Mouse (Mus musculus) thymus, adult 2 months (tissue): ENCODE results near the gene Gm21992. TPM values are rescaled to one million over a fixed set of nuclear protein-coding genes. Genes with fewer than 3 reads are reported as not detected.

Experiments
- DNase-seq: peaks from one replicate; pipeline ENCODE4 v3.0.0; 2021
- H3K27ac ChIP-seq: fragments of 200-500 bp; 2 replicates; pipeline ENCODE4 v1.5.1; 2012; ENCODE audit warnings: low read length, control low read depth; ENCODE audit not compliant: control insufficient read depth, insufficient read depth
- H3K27me3 ChIP-seq: fragments of 200-500 bp; 2 replicates; pipeline ENCODE4 v1.6.1; 2012; ENCODE audit warnings: mild to moderate bottlenecking, low read length, moderate library complexity, mixed read lengths; ENCODE audit not compliant: control insufficient read depth, insufficient read depth
- H3K36me3 ChIP-seq: fragments of 200-500 bp; 2 replicates; pipeline ENCODE4 v1.6.1; 2012; ENCODE audit warnings: mild to moderate bottlenecking, low read length, moderate library complexity; ENCODE audit not compliant: control insufficient read depth, insufficient read depth
- H3K4me1 ChIP-seq: fragments of 200-500 bp; replicated peaks from 2 replicates; pipeline ENCODE4 v1.6.1; 2012; ENCODE audit warnings: low read length; ENCODE audit not compliant: control insufficient read depth, insufficient read depth
- H3K4me3 ChIP-seq: fragments of 200-500 bp; 2 replicates; pipeline ENCODE4 v1.5.1; 2012; ENCODE audit warnings: mild to moderate bottlenecking, low read length, control low read depth, moderate library complexity; ENCODE audit not compliant: control insufficient read depth, insufficient read depth
- CTCF ChIP-seq: fragments of 200-500 bp; IDR thresholded peaks from 2 replicates; pipeline ENCODE4 v1.5.1; 2012; ENCODE audit warnings: mild to moderate bottlenecking, control low read depth, low read length, moderate library complexity, borderline replicate concordance; ENCODE audit not compliant: control insufficient read depth, poor library complexity, insufficient read depth; ENCODE audit errors: extremely low read depth
- POLR2A ChIP-seq: fragments of 200-500 bp; IDR thresholded peaks from 2 replicates; pipeline ENCODE4 v1.6.1; 2012; ENCODE audit warnings: mild to moderate bottlenecking, low read length, control low read depth, moderate library complexity; ENCODE audit not compliant: control insufficient read depth, poor library complexity, insufficient read depth; ENCODE audit errors: extremely low read depth
- WGBS: fragments of 180-500 bp; shearing (Covaris S2); methylation state at CpG from one replicate; pipeline ENCODE4 v1.1.7; 2018; 5-methylcytosine and 5-hydroxymethylcytosine counted together
- polyA plus RNA-seq: library from polyadenylated mRNA; depleted of rRNA; stranded (reverse); fragments of >200 nt; gene quantifications from 2 replicates; pipeline ENCODE4 v1.2.3, GENCODE M21; 2012

Gene Gm21992
- polyA plus RNA-seq, 1 experiment = 56.3 TPM

DNA sequence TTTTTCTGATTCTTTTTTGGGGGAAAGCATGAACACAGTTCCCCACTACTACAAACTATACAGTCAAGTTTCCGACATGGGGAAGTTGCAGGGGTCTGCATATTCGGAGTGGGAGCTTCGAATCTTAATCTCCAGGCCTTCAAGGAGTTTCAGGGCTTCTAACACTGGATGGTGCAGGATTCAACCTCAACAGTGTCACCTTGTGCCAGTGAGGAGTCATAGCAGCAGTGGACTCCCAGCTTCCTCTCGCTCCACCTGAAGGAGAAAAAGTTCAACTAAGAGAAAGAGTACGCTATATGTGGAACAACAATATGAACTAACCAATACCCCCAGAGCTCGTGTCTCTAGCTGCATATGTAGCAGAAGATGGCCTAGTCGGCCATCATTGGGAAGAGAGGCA, 36.1 kb upstream of the Gm21992 start:
- H3K4me3 ChIP-seq = no peak overlapping the region
- no peaks in the 10 kb centered on the region for H3K36me3 ChIP-seq
- H3K4me1 ChIP-seq = no peaks in the 10 kb centered on the region
- WGBS = 23% methylated on average over 7 of the region's 7 CpGs
- H3K27me3 ChIP-seq = no peaks in the 10 kb centered on the region
- peak; percentile 27 for DNase-seq
- no peak overlapping the region for H3K27ac ChIP-seq
- no peak for TF ChIP-seq POLR2A
- no peak for TF ChIP-seq CTCF

DNA sequence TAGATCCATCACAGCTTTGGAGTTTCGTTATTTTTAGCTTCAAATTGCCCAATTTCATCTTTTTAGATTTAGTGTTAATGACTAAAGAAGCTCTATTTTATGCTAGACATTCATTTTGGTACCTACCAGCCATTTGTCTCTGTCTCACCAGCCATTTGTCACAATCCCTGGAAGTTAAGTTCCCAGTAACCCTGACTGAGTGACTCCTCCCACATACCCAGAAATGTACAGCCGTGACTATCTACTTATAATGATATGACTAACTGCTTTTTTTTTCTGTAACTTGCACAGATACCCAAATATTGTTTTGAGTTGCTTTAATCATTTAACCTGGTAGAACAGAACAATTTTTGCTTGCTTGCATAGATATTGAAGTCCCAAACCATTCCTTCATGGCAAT, 34.4 kb upstream of the Gm21992 start:
- Histone ChIP-seq H3K4me3 (no peak overlapping the region), H3K4me1 (no peaks in the 10 kb centered on the region), H3K36me3 (no peaks in the 10 kb centered on the region), H3K27ac (no peak overlapping the region), H3K27me3 (no peaks in the 10 kb centered on the region; the same call in 1 of the 2 replicates)
- DNase-seq = no peak
- TF ChIP-seq POLR2A (no peak), CTCF (no peak)
- WGBS = 85% methylated on average over 2 of the region's 2 CpGs

DNA sequence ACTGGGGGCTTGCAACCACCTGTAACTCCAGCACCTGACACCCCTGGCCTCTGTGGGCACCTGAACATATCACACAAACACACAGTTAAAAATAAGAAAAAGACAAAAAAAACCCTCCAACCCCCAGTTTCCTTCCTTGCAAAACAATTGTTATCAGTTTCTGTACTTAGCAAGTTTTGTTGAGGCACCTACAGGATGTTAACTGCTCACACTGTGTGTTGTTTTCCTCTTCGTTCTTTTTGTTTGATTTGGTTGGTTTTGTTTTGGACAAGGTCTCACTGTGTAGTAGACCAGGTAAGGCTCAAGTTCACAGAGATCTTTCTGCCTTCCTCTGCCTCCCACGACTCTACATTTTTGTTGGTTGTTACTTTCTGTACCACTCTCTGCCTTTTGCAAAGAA, 31.2 kb upstream of the Gm21992 start:
- Histone ChIP-seq H3K27me3 (no peaks in the 10 kb centered on the region; the same call in 1 of the 2 replicates), H3K27ac (peak overlapping the region; percentile 64), H3K36me3 (no peaks in the 10 kb centered on the region), H3K4me1 (peaks cover 15% of the 10 kb centered on the region), H3K4me3 (no peak overlapping the region)
- 42% methylated on average over 2 of the region's 2 CpGs for WGBS
- DNase-seq = no peak
- TF ChIP-seq POLR2A (no peak), CTCF (no peak)

DNA sequence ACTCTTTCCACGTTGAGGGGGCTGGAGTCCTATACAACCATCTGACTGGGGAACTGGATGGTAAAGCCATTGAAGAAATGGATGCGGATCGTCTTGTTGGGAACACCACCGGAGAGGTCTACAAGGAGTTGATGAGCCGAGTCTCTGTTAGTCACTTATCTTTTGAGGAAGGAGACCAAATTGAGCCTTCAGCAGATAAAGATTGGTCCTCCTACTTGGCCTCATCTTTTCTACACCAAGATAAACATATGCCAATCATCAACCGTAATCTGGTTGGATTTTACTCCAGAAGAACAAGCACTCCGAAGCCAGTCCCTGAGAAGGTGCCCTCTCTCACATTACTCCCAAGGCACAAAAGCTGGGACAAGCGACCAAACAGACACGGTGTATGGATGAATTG, 29.4 kb upstream of the Gm21992 start:
- Histone ChIP-seq H3K27me3 (no peaks in the 10 kb centered on the region; the same call in 1 of the 2 replicates), H3K36me3 (no peaks in the 10 kb centered on the region), H3K4me1 (peaks cover 15% of the 10 kb centered on the region), H3K4me3 (no peak overlapping the region), H3K27ac (no peak overlapping the region)
- 88% methylated on average over 9 of the region's 9 CpGs for WGBS
- TF ChIP-seq CTCF = no peak
- no peak for TF ChIP-seq POLR2A
- no peak for DNase-seq

DNA sequence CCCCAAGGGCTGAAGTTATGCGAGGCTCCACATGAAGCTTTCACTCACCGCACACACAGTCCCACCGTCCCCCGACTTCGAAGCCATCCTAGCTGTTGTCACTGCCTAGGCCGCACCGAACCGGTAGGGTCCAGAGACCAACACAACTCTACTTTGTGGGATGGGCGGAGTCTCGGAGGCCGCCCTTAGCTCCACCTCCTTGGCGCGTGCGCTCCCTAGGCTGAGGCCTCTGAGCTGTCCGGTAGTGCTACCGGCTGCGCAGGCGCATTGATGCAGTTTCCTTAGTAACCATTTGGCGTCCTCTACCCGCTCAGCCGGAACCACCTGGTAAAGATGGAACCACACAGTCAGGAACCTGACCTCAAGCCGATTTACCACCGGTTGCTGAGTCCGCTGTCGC, 27.7 kb upstream of the Gm21992 start, which contains the start of the genes Ccs and Ccdc87:
Ccs (minus strand) TSS at position 184 of the 400 bp plus-strand sequence.
Ccdc87 (plus strand) TSS at position 218 of the 400 bp plus-strand sequence.
- H3K27ac ChIP-seq = no peak within 1 kb of the TSS
- 1% methylated on average over 25 of the region's 25 CpGs for WGBS
- DNase-seq = peak; percentile 93
- no peaks in the 10 kb centered on the region for H3K36me3 ChIP-seq
- TF ChIP-seq POLR2A (peak; percentile 46; the same call in 1 of the 2 replicates), CTCF (0 out of 2 replicates have a peak, but pooled peaks have one; percentile 35)
- H3K27me3 ChIP-seq = no peaks in the 10 kb centered on the region; the same call in 1 of the 2 replicates
- peaks cover 15% of the 10 kb centered on the region for H3K4me1 ChIP-seq
- H3K4me3 ChIP-seq = peak within 1 kb of the TSS; percentile 75

DNA sequence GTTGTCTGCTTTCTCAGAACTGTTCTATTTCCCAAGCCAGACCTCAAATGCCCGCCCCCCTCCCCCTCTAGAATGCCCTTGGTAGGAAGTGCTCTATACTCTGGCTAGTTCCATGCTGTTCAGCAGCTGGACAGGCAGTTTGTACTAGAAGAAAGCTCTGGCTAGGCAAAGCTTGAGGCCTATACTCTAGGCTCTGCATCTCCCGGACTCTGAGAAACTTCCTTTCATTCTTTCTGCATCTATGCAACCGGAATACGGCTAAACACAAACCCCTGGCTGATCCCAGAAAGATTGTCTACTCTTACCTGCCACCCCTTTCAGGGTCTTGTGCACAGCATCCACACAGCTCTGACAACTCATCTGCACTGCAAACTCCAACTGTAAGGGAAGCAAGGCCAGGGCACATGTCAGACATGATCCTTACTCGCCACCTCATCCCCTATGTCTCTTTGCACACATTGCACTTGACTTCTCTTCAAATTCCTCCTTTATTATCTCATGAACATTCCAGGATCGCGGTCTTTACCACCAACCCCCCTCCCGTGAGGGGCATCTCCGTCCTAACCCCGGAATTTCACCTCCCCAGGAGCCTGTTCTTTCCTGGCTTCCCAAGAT, 27.2 kb upstream of the Gm21992 start:
- 29% methylated on average over 10 of the region's 10 CpGs for WGBS
- H3K27ac ChIP-seq = no peak overlapping the region
- no peak for TF ChIP-seq POLR2A

DNA sequence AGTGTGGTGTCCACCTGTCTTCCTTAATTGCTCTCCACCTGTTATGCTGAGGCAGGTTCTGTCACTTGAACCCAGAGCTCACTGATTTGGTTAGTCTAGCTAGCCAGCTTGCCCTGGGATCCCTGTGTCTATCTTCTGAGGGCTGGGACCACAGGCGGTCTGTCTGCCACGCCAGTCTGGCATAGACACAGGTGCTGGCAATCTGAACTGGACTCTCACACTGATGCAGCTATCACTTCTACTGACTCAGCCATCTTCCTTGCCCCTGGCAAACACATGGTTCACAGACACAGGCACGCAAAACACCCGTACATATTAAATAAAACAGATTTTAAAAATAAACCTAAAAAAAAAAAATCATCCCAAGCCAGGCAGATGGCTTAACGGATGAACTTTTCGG, 25.6 kb upstream of the Gm21992 start:
- WGBS = 94% methylated on average over 6 of the region's 6 CpGs
- Histone ChIP-seq H3K27ac (no peak overlapping the region), H3K27me3 (no peaks in the 10 kb centered on the region; the same call in 1 of the 2 replicates), H3K4me3 (no peak overlapping the region), H3K4me1 (peaks cover 15% of the 10 kb centered on the region), H3K36me3 (no peaks in the 10 kb centered on the region)
- DNase-seq = no peak
- TF ChIP-seq CTCF (no peak), POLR2A (no peak)

More for the DNA sequence above, 27.2 kb upstream of the Gm21992 start:
- peaks cover 15% of the 10 kb centered on the region for H3K4me1 ChIP-seq
- H3K27me3 ChIP-seq = no peaks in the 10 kb centered on the region; the same call in 1 of the 2 replicates
- no peak for DNase-seq
- no peaks in the 10 kb centered on the region for H3K36me3 ChIP-seq
- H3K4me3 ChIP-seq = peak overlapping the region; percentile 75

DNA sequence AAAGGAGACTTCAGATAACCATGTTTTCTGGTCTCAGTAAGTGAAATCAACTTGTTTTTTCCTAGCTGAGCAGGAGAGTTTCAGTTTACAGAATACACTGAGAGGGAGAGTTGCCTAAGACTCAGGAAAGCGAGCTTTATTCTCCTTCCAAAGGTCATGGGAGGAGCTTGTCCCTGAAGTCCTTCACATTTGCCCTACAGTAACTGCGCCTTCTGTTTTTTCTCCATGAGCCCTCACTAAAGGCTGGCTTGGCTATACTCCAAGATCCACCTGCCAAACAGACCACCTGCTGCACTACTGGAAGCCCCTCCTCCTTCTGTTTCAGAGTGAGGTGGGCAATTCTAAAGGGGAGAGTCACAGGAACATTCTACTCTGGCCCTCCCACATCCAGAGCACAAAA, 24.7 kb upstream of the Gm21992 start:
- WGBS = 98% methylated on average over 2 of the region's 2 CpGs

More for the DNA sequence above, 24.7 kb upstream of the Gm21992 start:
- TF ChIP-seq POLR2A = no peak
- no peak for TF ChIP-seq CTCF
- no peak for DNase-seq
- no peak overlapping the region for H3K4me3 ChIP-seq
- H3K27me3 ChIP-seq = no peaks in the 10 kb centered on the region; the same call in 1 of the 2 replicates
- peaks cover 15% of the 10 kb centered on the region for H3K4me1 ChIP-seq
- H3K27ac ChIP-seq = no peak overlapping the region
- no peaks in the 10 kb centered on the region for H3K36me3 ChIP-seq
